ENCODE assay signal across 8 mouse cellular contexts in genomic region chr2:164126533-164126955, GRCm38 (mm10). TPM values are rescaled to one million over a fixed set of nuclear protein-coding genes. Genes with fewer than 3 reads are reported as not detected.
A peak's percentile ranks its signal among the peaks of the same experiment; 100 is the strongest.
DNase-seq lines count a peak whose midpoint lies in the region; ATAC-seq and TF ChIP-seq lines count a peak whose summit lies in the region.

No protein-coding gene starts in this region.

- H3K4me3 ChIP-seq in heart, postnatal 0 days (ENCODE audit: low read depth, low read length): no peak overlapping the region
- H3K4me3 ChIP-seq in CH12.LX (replicated peaks in 1 of 3; ENCODE audit: low read depth in 2 of 3, low read length in 2 of 3, poor library complexity in 1 of 3): no peak overlapping the region
- H3K4me3 ChIP-seq in cerebellum, adult 2 months (replicated peaks; ENCODE audit: insufficient read depth, low read depth, low read length): no peak overlapping the region

- no peaks in the 10 kb centered on the region for H3K9me3 ChIP-seq in heart, postnatal 0 days (replicated peaks; ENCODE audit: control insufficient read depth, low read length)
- no peaks in the 10 kb centered on the region for H3K9me3 ChIP-seq in CH12.LX (replicated peaks; ENCODE audit: low read length)

- H3K27me3 ChIP-seq in heart, postnatal 0 days (ENCODE audit: control insufficient read depth, insufficient read depth, low read length): no peaks in the 10 kb centered on the region
- H3K27me3 ChIP-seq in CH12.LX (replicated peaks): no peaks in the 10 kb centered on the region
- H3K27me3 ChIP-seq in cerebellum, adult 2 months (ENCODE audit: control insufficient read depth, insufficient read depth, low read length): no peaks in the 10 kb centered on the region

- H3K9ac ChIP-seq in heart, postnatal 0 days (replicated peaks; ENCODE audit: low read depth, low read length): no peak overlapping the region
- H3K9ac ChIP-seq in CH12.LX (ENCODE audit: insufficient read depth, low read depth): no peak overlapping the region

- in situ Hi-C loops in CH12.LX (cut with MboI; ENCODE audit: low pct_ligation_motif_present, low pct_unique_long_range_greater_than_20kb, low sequenced_read_pairs): no loop called here

- peaks cover 5% of the 10 kb centered on the region for H3K36me3 ChIP-seq in heart, postnatal 0 days (replicated peaks; ENCODE audit: control insufficient read depth, insufficient read depth, low read length)
- peaks cover 36 to 56% of the 10 kb centered on the region in 2 experiments for H3K36me3 ChIP-seq in CH12.LX (replicated peaks in 1 of 2; ENCODE audit: control insufficient read depth in 1 of 2, insufficient read depth in 1 of 2, low read length in 1 of 2)

- peak; percentile 77 for TF ChIP-seq RAD21 in CH12.LX (IDR thresholded peaks at IDR 0.05; ENCODE audit: low read depth, low read length)

- dilution Hi-C loops in CH12.LX (cut with MboI; ENCODE audit: extremely low pct_ligation_motif_present, extremely low pct_unique_long_range_greater_than_20kb, low sequenced_read_pairs): no loop called here

- H3K79me2 ChIP-seq in CH12.LX (replicated peaks; ENCODE audit: control insufficient read depth, extremely low read depth, insufficient read depth, poor library complexity, severe bottlenecking): no peaks in the 10 kb centered on the region; the same call in none of the 2 replicates

- TF ChIP-seq CTCF in heart, postnatal 0 days (IDR thresholded peaks at IDR 0.05; ENCODE audit: low read depth): peak; percentile 46
- peak; percentile 20 to 78; a peak in 2 of 4 replicates for TF ChIP-seq CTCF in CH12.LX (conservative IDR thresholded peaks at IDR 0.05 in 1 of 2, IDR thresholded peaks at IDR 0.05 in 1 of 2; ENCODE audit: low read depth in 2 of 2, low read length in 2 of 2)
- TF ChIP-seq CTCF in cerebellum, adult 2 months (IDR thresholded peaks at IDR 0.05; ENCODE audit: borderline replicate concordance, insufficient read depth, low read depth, low read length): peak; percentile 65

- no peak for DNase-seq in heart, postnatal 0 days (ENCODE audit: low spot score)
- DNase-seq in heart, adult 11 months: no peak
- DNase-seq in CH12.LX (ENCODE audit: extremely low read depth): peak; percentile 62
- peak; percentile 42 for DNase-seq in cerebellum, adult 2 months
- DNase-seq in kidney, postnatal 14 days: peak; percentile 60
- DNase-seq in lung, adult 18-20 months: peak; percentile 33 to 44
- DNase-seq in natural killer cell, adult 2 months (ENCODE audit: low spot score in 2 of 2): no peak
- DNase-seq in embryo, embryonic 10 days (ENCODE audit: low spot score): no peak

- H3K4me1 ChIP-seq in heart, postnatal 0 days (ENCODE audit: control insufficient read depth, insufficient read depth): no peaks in the 10 kb centered on the region
- H3K4me1 ChIP-seq in CH12.LX (ENCODE audit: control insufficient read depth in 1 of 2, insufficient read depth in 2 of 2): peaks cover 24 to 81% of the 10 kb centered on the region in 2 experiments
- H3K4me1 ChIP-seq in cerebellum, adult 2 months (ENCODE audit: control insufficient read depth, insufficient read depth, low read length): no peaks in the 10 kb centered on the region; the same call in 1 of the 2 replicates

- H3K27ac ChIP-seq in heart, postnatal 0 days (ENCODE audit: low read depth): no peak overlapping the region
- no peak overlapping the region for H3K27ac ChIP-seq in CH12.LX (ENCODE audit: insufficient read depth, low read depth)
- H3K27ac ChIP-seq in cerebellum, adult 2 months (ENCODE audit: insufficient read depth, low read length): no peak overlapping the region

- no peak for ATAC-seq in heart, postnatal 0 days (ENCODE audit: insufficient read depth, low read depth)

- TF ChIP-seq EP300 in heart, postnatal 0 days (IDR thresholded peaks at IDR 0.05; ENCODE audit: low read depth): no peak
- TF ChIP-seq EP300 in CH12.LX (IDR thresholded peaks at IDR 0.05; ENCODE audit: low read length): no peak

- TF ChIP-seq POLR2A in CH12.LX (IDR thresholded peaks at IDR 0.05; ENCODE audit: low read depth, low read length): no peak
- no peak for TF ChIP-seq POLR2A in cerebellum, adult 2 months (IDR thresholded peaks at IDR 0.05; ENCODE audit: borderline replicate concordance, insufficient read depth, low read length)

- H3K4me2 ChIP-seq in heart, postnatal 0 days (ENCODE audit: low read depth, low read length): no peak overlapping the region
- H3K4me2 ChIP-seq in CH12.LX (ENCODE audit: insufficient read depth, low read depth, poor library complexity, severe bottlenecking): peak overlapping the region; percentile 27; the same call in 1 of the 2 replicates

- WGBS in heart, postnatal 0 days: 82% methylated on average over 13 of the region's 13 CpGs
- WGBS in cerebellum, adult 2 months: 50% methylated on average over 13 of the region's 13 CpGs

TF ChIP-seq in CH12.LX, 34 proteins besides CTCF, POLR2A, EP300 and RAD21:
- TF ChIP-seq USF1 (IDR thresholded peaks at IDR 0.05; ENCODE audit: low read depth, low read length) (no peak), SMC3 (IDR thresholded peaks at IDR 0.05; ENCODE audit: low read depth, low read length) (peak; percentile 71), MAFK (IDR thresholded peaks at IDR 0.05; ENCODE audit: insufficient replicate concordance, low read length) (no peak), ZC3H11A (IDR thresholded peaks at IDR 0.05; ENCODE audit: low read depth, low read length) (0 out of 2 replicates have a peak, but pooled peaks have one; percentile 9), TCF12 (IDR thresholded peaks at IDR 0.05; ENCODE audit: low read depth, low read length) (peak; percentile 34; the same call in 1 of the 2 replicates), ZNF384 (IDR thresholded peaks at IDR 0.05; ENCODE audit: low read depth, low read length) (peak; percentile 22; the same call in 1 of the 2 replicates)

RNA-seq across cellular contexts. Expression of gene Kcns1, which starts 44.4 kb away (rescaled TPM):
- total RNA-seq in heart, postnatal 0 days (2014; rRNA removed; ENCODE audit: low replicate concordance): 0.23 TPM in 1 of 2 replicates, not detected in the other
- polyA plus RNA-seq in heart, postnatal 0 days (2015; fragmentation: Nextera tagmentation; extraction: Ambion mirVana): 0.04 and 0.05 TPM in 2 replicates
- 0.34 and 0.42 TPM in 2 replicates for total RNA-seq in CH12.LX (2012; rRNA removed)
- not detected in 2 replicates for total RNA-seq in CH12.LX (2014; rRNA removed)
- 0.11 TPM in 1 of 2 replicates, not detected in the other for polyA plus RNA-seq in CH12.LX (2012; ENCODE audit: insufficient read length, low read depth)
- 2.3 TPM in 2 replicates for polyA plus RNA-seq in cerebellum, adult 2 months (2012; rRNA removed)

RNA-seq across cellular contexts. Expression of gene Tomm34, which starts 55.6 kb away (rescaled TPM):
- total RNA-seq in heart, postnatal 0 days (2014; rRNA removed; ENCODE audit: low replicate concordance): 46.6 and 58.8 TPM in 2 replicates
- 34.8 and 35.1 TPM in 2 replicates for polyA plus RNA-seq in heart, postnatal 0 days (2015; fragmentation: Nextera tagmentation; extraction: Ambion mirVana)
- total RNA-seq in CH12.LX (2012; rRNA removed) (26.8 and 30.0 TPM in 2 replicates), CH12.LX (2014; rRNA removed) (25.6 and 26.5 TPM in 2 replicates)
- 38.3 and 40.7 TPM in 2 replicates for polyA plus RNA-seq in CH12.LX (2012; ENCODE audit: insufficient read length, low read depth)
- polyA plus RNA-seq in cerebellum, adult 2 months (2012; rRNA removed): 66.9 and 71.5 TPM in 2 replicates

RNA-seq across cellular contexts. Expression of gene Wfdc5, which starts 56.0 kb away (rescaled TPM):
- not detected in 2 replicates for total RNA-seq in heart, postnatal 0 days (2014; rRNA removed; ENCODE audit: low replicate concordance)
- polyA plus RNA-seq in heart, postnatal 0 days (2015; fragmentation: Nextera tagmentation; extraction: Ambion mirVana): not detected in 2 replicates
- total RNA-seq in CH12.LX (2012; rRNA removed) (not detected in 2 replicates), CH12.LX (2014; rRNA removed) (not detected in 2 replicates)
- polyA plus RNA-seq in CH12.LX (2012; ENCODE audit: insufficient read length, low read depth): not detected in 2 replicates
- polyA plus RNA-seq in cerebellum, adult 2 months (2012; rRNA removed): not detected in 2 replicates

RNA-seq across cellular contexts. Expression of gene Stk4, which starts 56.4 kb away (rescaled TPM):
- total RNA-seq in heart, postnatal 0 days (2014; rRNA removed; ENCODE audit: low replicate concordance): 16.6 and 19.4 TPM in 2 replicates
- polyA plus RNA-seq in heart, postnatal 0 days (2015; fragmentation: Nextera tagmentation; extraction: Ambion mirVana): 8.6 TPM in 2 replicates
- 53.1 and 64.4 TPM in 2 replicates for total RNA-seq in CH12.LX (2012; rRNA removed)
- 50.9 and 51.4 TPM in 2 replicates for total RNA-seq in CH12.LX (2014; rRNA removed)
- polyA plus RNA-seq in CH12.LX (2012; ENCODE audit: insufficient read length, low read depth): 77.5 and 78.3 TPM in 2 replicates
- 17.1 and 18.7 TPM in 2 replicates for polyA plus RNA-seq in cerebellum, adult 2 months (2012; rRNA removed)

Comparison
In these comparisons a context has a peak if more than half of its experiments do, and no peak if none do; other contexts are left out.
1. DNase-seq: peak in CH12.LX (single experiment), cerebellum, adult 2 months (2 of 2), kidney, postnatal 14 days (single experiment) and lung, adult 18-20 months (2 of 2); none in heart, postnatal 0 days (single experiment), heart, adult 11 months (single experiment), natural killer cell, adult 2 months (0 of 2) and embryo, embryonic 10 days (single experiment).
2. Peak in every context shown above with its lines, with median percentiles within 50 percentile points of each other: CTCF ChIP-seq.